Mouse (Mus musculus) liver, adult 2 months (tissue): ENCODE data around the gene 1600014C23Rik. TPM values are rescaled to one million over a fixed set of nuclear protein-coding genes. Genes with fewer than 3 reads are reported as not detected.

Experiments used
- DNase-seq: peaks from one replicate; pipeline ENCODE4 v3.0.0-alpha.2; 2011; ENCODE audit warnings: low read depth, low spot score; ENCODE audit errors: extremely low read depth
- H3K27ac ChIP-seq: fragments of 200-500 bp; replicated peaks from 2 replicates; pipeline ENCODE4 v1.5.1; 2012; ENCODE audit warnings: low read depth, mild to moderate bottlenecking, control low read depth, inconsistent platforms, low read length; ENCODE audit not compliant: insufficient read depth
- H3K27me3 ChIP-seq: fragments of 200-500 bp; 2 replicates; pipeline ENCODE4 v1.6.1; 2012; ENCODE audit warnings: mild to moderate bottlenecking, moderate library complexity, low read length, inconsistent platforms; ENCODE audit not compliant: control insufficient read depth, insufficient read depth
- H3K36me3 ChIP-seq: fragments of 200-500 bp; 2 replicates; pipeline ENCODE4 v1.6.1; 2012; ENCODE audit warnings: low read length, inconsistent platforms; ENCODE audit not compliant: control insufficient read depth, insufficient read depth
- H3K4me1 ChIP-seq: fragments of 200-500 bp; 2 replicates; pipeline ENCODE4 v1.6.1; 2011; ENCODE audit warnings: low read length; ENCODE audit not compliant: control insufficient read depth, insufficient read depth
- H3K4me3 ChIP-seq: fragments of 200-500 bp; 2 replicates; pipeline ENCODE4 v1.5.1; 2011; ENCODE audit warnings: low read depth, mild to moderate bottlenecking, control low read depth, low read length, moderate library complexity; ENCODE audit not compliant: insufficient read depth
- H3K79me2 ChIP-seq: fragments of 200-500 bp; 2 replicates; pipeline ENCODE4 v1.6.1; 2012; ENCODE audit warnings: inconsistent platforms, mild to moderate bottlenecking, low read length, moderate library complexity; ENCODE audit not compliant: control insufficient read depth, insufficient read depth
- H3K9ac ChIP-seq: fragments of 200-500 bp; 2 replicates; pipeline ENCODE4 v1.6.1; 2012; ENCODE audit warnings: low read depth, mild to moderate bottlenecking, control low read depth, inconsistent platforms, low read length
- CTCF ChIP-seq: fragments of 200-500 bp; IDR thresholded peaks from 2 replicates; pipeline ENCODE4 v1.5.1; 2011; ENCODE audit warnings: low read depth, low read length, control low read depth
- POLR2A ChIP-seq: fragments of 200-500 bp; IDR thresholded peaks from 2 replicates; pipeline ENCODE4 v1.6.1; 2011; ENCODE audit warnings: low read length, control low read depth; ENCODE audit not compliant: insufficient read depth; ENCODE audit errors: extremely low read depth
- WGBS: fragments of 180-500 bp; shearing (Covaris S2); methylation state at CpG from one replicate; pipeline ENCODE4 v1.1.7; 2018; 5-methylcytosine and 5-hydroxymethylcytosine counted together
- polyA plus RNA-seq: library from polyadenylated mRNA; depleted of rRNA; stranded (reverse); fragments of >200 nt; gene quantifications from 2 replicates; pipeline ENCODE4 v1.2.3, GENCODE M21; 2012
- total RNA-seq: library from RNA; depleted of rRNA; stranded (reverse); fragments of >200 nt; gene quantifications from 2 replicates; pipeline ENCODE4 v1.2.3, GENCODE M21; 2014

1600014C23Rik gene
- total and polyA plus RNA-seq, 2 experiments: not detected

DNA sequence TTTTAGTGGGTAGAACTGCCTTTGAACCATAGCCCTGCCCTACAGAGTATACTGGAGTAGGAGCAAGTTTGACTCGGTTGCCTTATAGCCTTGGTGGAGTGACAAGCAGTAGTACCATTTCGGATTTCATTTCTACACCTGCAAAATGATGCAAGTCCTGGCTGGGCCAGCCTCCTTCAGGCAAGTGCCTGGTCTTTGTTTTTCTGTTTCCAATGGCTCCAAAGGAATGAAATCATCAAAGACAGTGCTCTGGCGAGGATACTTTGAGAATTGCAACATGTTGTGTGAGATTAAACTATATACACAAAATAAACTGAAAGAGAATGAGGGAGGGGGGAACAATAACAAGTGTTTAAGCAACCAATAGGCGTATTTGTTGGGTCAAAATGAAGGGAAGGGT, 43.6 kb downstream of the 1600014C23Rik start:
- 55% methylated on average over 4 of the region's 4 CpGs for WGBS
- no peak for DNase-seq
- H3K27ac ChIP-seq: no peak overlapping the region
- no peak overlapping the region for H3K4me3 ChIP-seq
- H3K79me2 ChIP-seq: peaks cover 36% of the 10 kb centered on the region
- no peaks in the 10 kb centered on the region for H3K27me3 ChIP-seq
- H3K4me1 ChIP-seq: peaks cover 43% of the 10 kb centered on the region
- no peak overlapping the region for H3K9ac ChIP-seq
- TF ChIP-seq CTCF: no peak
- no peak for TF ChIP-seq POLR2A
- H3K36me3 ChIP-seq: no peaks in the 10 kb centered on the region

DNA sequence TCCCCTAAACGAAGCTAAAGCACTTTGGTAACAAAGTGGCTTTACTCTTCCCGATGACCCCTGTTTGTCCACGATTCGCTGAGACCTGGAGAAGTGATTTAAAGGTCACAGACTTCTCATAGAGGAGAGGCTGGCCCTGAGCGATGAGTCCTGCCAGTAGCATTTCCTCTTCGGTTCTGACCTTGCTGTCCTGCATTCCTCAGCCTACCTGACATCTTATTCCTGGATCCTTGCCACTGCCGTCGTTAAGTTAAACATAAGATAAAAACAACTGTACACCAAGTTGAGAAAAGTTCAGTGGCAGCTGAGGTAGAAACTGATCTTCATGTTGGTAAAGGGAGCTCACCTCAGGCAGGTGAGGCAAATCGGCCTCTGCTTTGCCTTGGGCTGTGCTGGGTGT, 44.5 kb downstream of the 1600014C23Rik start:
- Histone ChIP-seq H3K4me3 (no peak overlapping the region), H3K27me3 (no peaks in the 10 kb centered on the region), H3K27ac (no peak overlapping the region), H3K79me2 (peaks cover 43% of the 10 kb centered on the region), H3K36me3 (no peaks in the 10 kb centered on the region), H3K9ac (no peak overlapping the region), H3K4me1 (peaks cover 44% of the 10 kb centered on the region)
- no peak for DNase-seq
- 35% methylated on average over 9 of the region's 9 CpGs for WGBS
- TF ChIP-seq POLR2A: no peak
- TF ChIP-seq CTCF: no peak

DNA sequence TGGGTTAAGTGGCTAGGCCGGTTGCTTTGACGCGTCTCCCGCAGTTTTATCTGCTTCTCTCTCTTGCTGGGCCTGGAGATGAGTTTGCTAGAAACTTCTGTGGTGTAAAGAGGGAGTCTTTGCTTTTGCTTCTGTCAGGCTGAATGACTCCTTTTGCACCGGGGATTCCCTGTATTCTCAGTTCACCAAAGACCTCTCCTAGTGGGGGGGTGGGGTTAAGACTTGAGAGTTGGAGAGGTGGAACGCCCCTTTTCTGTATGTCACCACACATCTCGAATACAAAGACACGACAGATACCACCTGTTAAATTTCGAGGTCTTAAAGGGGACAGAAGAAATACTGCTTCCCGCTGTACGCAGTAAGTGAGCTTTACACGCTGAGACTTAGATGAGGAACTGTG, 46.9 kb downstream of the 1600014C23Rik start, which contains the start of gene Tmem63b:
Gene Tmem63b, minus strand, starts transcription at position 190 of the 400 bp plus-strand sequence.
- Histone ChIP-seq H3K27ac (peak within 1 kb of the TSS; percentile 94), H3K36me3 (no peaks in the 10 kb centered on the region), H3K79me2 (peaks cover 46% of the 10 kb centered on the region), H3K4me3 (peak within 1 kb of the TSS; percentile 98), H3K27me3 (no peaks in the 10 kb centered on the region), H3K4me1 (peaks cover 20% of the 10 kb centered on the region), H3K9ac (peak within 1 kb of the TSS; percentile 97)
- DNase-seq: no peak
- 3% methylated on average over 12 of the region's 12 CpGs for WGBS
- TF ChIP-seq POLR2A (no peak), CTCF (no peak)

DNA sequence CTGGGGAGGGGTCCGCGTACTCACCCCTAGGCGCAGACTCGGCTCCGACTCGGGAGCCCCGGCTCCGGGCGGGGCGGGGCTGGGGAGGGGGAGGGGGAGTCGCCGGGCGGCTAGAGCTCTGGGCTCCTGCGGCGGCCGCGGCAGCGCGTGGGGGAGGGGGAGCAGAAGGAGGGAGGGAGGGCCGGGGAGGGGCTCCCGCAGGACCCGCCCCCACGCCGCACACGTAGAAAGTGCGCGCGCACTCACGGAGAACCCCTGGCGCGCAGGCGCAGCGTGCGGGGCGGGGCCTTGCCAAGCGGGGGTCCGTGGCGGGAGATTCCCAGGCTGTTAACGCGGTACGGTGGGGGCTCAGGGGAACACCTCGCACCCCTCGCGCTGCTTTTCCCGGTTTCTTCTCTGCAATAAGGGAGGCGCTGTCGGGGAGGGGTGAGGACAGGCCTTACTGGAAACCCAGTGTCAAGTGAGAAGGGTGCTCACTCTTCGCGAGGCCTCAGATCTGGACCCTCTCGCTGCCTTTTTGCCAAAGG, 47.5 kb downstream of the 1600014C23Rik start, which contains the start of gene Mrpl14:
Gene Mrpl14, plus strand, starts transcription at position 230 of the 527 bp plus-strand sequence.
- DNase-seq: peak; percentile 60
- Histone ChIP-seq H3K79me2 (peaks cover 46% of the 10 kb centered on the region), H3K27ac (peak within 1 kb of the TSS; percentile 94), H3K36me3 (no peaks in the 10 kb centered on the region), H3K27me3 (no peaks in the 10 kb centered on the region), H3K9ac (peak within 1 kb of the TSS; percentile 97), H3K4me1 (peaks cover 17% of the 10 kb centered on the region), H3K4me3 (peak within 1 kb of the TSS; percentile 98)
- peak; percentile 61; the same call in 1 of the 2 replicates for TF ChIP-seq POLR2A
- no peak for TF ChIP-seq CTCF
- 1% methylated on average over 38 of the region's 50 CpGs for WGBS

DNA sequence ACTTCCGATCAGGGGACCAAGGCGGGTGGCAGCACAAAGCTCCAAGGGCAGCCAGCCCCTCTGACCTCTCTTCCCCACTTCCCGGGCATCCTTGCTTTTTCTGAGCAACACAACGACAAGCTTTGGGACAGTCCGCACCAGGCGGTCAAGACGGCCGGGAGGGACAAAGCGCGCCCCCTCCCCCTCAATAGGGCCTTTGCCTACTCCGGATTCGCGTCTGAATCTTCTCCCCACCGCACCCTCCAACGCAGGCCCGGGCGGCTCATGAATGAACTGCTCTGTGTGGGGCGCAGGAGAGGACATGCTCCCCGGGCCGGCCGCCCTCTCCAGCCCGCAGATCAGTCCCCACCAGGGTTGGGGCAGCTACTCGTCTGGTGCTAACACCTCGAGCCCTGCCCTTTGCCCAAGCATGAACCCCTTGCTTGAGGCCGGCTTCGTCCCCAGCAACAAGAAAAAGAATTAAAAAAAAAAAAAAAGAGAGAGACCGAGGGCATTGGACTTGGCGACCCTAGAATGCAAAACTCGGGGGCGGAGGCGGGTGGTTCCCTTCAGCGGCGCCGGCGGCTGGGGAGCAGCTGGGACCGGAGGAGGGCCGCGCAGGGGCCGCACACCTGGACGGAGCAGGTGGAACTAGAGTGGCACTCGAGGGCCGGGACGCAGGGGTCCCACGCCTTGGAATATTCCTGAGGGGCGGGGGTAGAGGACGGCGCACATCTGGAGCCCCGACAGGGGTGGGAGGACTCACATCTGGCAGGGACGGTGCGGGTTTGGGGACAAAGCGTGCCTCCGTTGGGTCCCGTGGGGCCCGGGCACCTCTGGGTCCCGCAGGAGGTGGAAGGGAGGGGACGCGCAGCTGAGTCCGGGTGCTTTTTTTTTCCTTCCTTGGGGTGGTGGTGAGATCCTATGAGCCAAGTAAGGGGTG, 48.2 kb downstream of the 1600014C23Rik start:
- peaks cover 17% of the 10 kb centered on the region for H3K4me1 ChIP-seq
- 1% methylated on average over 58 of the region's 58 CpGs for WGBS
- H3K27me3 ChIP-seq: no peaks in the 10 kb centered on the region
- no peak for DNase-seq
- TF ChIP-seq POLR2A (no peak), CTCF (no peak)
- H3K27ac ChIP-seq: peak overlapping the region; percentile 94
- no peaks in the 10 kb centered on the region for H3K36me3 ChIP-seq
- H3K9ac ChIP-seq: peak overlapping the region; percentile 96
- H3K4me3 ChIP-seq: peak overlapping the region; percentile 98
- H3K79me2 ChIP-seq: peaks cover 49% of the 10 kb centered on the region
